Mouse (Mus musculus): ENCODE data around the gene Tent4b.
A peak's percentile ranks its signal among the peaks of the same experiment; 100 is the strongest.
"Not testable (repeated sequence)": the region's sequence is repeated elsewhere in the genome, so short reads cannot be mapped to it uniquely, and the experiment has no call there.

Tent4b gene

DNA sequence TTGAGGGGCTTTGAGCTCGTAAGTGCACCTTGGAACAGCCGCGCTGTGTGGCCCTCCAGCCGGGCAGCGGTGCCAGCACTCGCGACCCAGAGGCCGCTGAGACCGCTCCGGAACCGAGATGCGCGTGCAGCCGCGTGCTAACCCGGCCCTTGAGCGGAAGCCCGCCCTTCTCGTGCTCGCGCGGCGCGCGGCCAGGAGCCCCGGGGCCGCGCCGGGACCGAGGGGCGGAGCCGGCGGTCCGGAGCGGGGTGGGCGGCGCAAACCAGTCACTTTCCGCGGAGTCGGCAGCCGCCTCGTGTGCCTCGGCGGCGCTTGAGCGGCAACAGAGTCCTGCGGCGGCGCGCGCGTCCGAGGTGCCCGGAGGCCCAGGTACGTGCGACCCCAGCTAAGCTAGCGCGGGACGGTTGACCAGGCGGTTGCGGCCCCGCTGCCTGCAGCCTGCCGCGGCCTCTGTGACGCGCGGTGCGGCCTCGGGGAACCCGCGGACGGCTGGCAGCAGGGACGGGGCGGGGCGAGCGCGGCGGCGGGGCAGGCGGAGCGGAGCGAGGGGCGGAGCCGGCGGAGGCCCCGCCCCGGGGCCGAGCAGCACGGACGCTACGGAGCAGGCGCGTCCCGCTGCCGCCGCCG, at the start of gene Tent4b:
TSS of gene Tent4b (plus strand) at position 269 of the 627 bp plus-strand sequence.
- DNase-seq (ENCODE audit: low spot score): peak; percentile 65

DNA sequence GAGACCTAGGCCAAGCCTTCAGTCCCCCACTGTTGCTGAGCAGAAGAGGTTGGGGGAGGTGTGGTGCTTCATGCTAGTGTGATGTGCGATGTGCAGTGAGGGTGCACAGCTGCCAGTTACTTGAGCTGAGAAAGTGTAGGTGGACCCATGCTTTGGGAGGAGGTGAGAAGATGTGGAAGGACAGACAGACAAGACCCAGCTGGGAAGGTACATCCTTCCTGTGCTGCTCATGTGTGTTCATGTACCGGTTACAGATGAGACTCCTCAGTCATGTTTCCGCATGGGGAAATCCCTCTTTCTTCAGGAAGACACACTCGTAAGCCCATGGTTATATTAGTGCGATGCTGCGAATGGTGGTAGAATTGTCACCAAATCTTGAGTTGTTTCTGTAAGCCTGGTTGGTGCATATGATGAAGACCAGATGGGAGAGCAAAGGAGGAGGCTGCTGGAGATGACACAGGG, 48.1 kb upstream of the Tent4b start:
- DNase-seq (ENCODE audit: low spot score): no peak

DNA sequence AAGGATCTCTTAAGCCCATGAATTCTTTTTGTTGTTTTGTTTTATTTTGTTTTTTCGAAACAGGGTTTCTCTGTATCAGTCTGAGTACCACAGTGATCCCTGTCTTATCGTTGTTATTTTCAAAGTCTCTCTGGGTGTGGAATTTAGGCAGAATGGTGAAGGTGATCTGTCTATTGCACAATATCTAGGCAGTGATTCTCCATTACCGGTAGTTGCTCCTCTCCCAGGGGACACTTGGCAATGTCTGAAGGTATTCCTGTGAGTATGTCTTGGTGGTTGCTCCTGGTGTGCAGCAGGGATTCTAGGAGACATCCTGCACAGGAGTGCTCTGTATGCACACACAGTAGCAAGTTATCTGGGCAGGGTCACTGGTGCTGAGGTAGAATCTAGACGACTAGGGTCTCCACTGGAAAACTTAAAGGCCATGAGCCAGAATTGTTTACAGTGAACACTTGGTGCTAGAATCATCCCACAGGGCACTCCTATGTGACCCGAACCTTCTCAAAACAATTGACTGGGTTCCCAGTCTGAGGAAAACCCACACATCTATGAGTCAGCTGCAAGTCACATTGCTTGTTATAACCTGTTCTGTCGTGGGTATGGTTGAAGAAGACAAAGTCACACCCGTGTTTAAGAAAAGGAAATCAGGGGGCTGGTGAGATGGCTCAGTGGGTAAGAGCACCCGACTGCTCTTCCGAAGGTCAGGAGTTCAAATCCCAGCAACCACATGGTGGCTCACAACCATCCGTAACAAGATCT, 38.6 kb upstream of the Tent4b start:
- no peak for DNase-seq (ENCODE audit: low spot score)

DNA sequence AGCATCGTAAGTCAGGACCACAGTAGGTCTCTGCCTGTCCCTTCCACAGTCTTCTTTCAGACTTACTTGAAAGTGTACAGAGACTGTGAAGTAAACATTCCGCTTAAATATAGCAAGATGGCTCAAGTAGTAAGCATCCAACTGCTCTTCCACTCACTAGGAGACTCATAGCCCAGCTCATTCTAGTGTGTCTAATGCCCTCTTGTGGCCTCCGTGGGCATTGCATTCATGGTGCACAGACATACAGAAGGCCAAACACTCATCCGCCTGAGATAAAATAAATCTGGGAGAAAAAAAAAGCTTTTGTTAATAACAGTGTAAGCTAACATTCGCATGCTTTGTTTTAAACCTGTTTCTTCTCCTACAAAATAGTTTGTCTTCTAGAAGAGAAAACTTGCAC, 37.6 kb upstream of the Tent4b start:
- DNase-seq (ENCODE audit: low spot score): no peak

DNA sequence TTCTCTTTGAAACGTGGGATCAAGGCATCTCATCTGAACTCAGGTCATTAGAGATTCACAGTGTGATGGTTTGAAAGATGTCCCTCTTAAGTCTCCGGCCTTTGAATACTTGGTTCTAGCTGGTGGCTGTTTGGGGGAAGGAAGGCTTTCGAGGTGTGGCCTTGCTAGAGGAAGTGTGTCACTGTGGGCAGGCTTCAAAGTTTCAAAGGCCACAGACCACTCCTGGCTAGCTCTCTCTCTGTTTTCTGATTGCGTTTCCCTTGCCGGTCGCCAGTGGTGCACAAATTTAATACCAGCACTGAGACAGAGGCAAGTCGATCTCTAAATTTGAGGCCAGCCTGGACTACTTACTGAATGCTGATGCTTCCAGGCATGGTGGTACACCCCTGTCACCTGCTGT, 23.7 kb upstream of the Tent4b start:
- DNase-seq (ENCODE audit: low spot score): no peak

DNA sequence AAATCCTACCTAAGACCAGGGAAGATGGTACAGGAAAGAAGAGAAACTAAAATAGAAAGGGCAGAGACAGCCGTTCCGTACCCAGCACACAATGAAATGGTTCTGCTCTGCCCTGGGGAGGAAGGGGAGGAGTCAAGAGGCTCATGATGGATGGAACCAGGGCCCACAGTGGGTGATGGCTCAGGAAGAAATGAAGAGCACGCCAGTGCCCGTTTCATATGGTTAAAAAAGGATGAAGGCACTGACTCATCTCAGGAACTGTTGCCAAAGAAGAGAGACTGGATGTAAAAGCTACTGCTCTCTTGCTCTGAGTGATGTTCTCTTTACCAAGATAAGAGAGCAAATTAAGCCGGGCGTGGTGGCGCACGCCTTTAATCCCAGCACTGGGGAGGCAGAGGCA, 21.7 kb upstream of the Tent4b start:
- no peak for DNase-seq (ENCODE audit: low spot score)

DNA sequence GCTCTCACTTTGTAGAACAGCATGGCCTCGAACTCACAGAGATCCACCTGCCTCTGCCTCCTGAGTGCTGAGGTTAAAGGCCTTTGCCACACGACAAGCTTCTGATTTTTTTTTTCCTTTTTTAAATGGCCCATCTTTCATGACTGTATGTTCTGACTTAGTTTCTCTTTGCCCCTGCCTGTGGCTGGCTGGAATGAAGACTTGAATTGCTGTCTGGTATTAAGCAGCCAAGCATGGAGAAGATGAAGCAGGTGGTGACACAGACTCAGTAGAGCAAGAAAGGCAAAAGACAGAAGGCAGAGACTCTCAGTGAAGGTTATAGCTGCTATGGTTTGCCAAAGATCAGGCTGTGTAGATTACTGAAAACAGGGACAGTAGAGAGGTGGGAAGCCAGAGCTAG, 15.9 kb upstream of the Tent4b start:
- DNase-seq (ENCODE audit: low spot score): no peak

DNA sequence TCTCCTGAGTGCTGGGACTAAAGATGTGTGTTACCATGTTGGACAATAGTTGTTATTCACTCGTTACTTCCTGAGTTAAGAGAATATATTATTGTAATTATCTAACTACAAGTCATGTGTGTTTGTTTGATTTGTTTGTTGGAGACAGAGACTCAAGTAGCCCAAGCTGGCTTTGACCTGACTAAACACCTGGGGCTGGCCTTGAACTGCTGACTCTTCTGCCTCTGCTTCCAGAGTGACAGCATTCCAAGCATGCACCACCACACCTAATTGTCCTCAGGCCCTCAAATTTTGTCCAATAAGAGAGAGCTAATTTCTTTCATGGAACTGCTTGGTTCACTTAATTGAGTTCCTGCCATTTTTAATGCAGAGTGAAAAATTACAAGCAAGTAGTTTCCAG, 14.1 kb upstream of the Tent4b start:
- no peak for DNase-seq (ENCODE audit: low spot score)

DNA sequence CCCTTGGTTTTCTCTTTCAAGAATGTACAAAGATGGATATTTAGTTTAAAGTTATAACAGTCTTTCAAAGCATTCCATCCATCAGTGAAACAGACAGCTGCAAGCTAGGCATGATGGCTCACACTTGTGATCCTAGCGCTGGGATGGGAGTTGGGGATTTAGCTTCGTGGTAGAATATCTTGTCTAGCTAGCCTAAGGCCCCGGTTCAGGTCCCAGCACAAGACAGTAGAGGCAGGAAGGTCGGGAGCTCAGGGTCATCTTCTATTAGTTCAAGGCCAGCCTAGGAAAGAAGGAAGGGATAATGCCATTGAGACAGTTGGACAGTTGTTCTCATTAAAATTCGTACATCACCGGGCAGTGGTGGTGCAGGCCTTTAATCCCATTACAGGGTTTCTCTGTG, 13.3 kb upstream of the Tent4b start:
- no peak for DNase-seq (ENCODE audit: low spot score)

DNA sequence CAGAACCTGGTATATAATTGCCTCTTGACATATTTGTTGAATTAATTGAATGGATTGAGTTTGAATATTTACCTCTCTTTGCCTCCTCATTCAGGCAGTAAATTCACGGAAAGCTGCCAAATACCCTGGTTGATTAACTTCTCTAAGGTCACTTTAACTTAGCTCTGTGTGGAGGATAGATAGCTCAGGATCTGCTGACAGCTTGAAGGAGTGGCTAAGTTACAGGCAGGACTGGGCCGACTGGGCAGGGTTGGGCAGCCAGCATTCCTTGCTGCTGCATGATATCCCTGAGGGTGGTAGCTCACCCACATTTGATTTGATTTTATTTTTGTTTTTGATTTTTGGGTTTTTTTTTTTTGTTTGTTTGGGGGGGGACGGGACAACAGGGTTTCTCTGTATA, 1.7 kb upstream of the Tent4b start:
- no peak for DNase-seq (ENCODE audit: low spot score)

DNA sequence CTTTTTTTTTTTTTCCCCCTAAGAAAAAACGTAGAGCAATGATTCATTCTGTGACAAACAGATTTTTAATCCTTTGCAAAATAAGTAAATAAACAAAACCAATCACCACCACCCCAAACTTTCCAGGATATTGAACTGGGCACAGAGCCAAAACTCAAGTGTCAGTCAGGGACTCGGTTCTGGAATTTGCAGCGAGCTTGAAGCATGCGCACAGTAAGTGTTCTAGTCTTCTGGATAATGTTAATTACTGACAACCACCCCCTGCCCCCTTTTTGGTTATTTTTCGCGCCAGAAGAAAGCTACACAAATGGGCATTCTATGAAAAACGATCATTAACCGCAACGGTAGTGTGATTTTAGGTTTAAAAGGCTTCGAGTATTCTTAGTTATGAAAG, 465 bp upstream of the Tent4b start:
- no peak for DNase-seq (ENCODE audit: low spot score)

DNA sequence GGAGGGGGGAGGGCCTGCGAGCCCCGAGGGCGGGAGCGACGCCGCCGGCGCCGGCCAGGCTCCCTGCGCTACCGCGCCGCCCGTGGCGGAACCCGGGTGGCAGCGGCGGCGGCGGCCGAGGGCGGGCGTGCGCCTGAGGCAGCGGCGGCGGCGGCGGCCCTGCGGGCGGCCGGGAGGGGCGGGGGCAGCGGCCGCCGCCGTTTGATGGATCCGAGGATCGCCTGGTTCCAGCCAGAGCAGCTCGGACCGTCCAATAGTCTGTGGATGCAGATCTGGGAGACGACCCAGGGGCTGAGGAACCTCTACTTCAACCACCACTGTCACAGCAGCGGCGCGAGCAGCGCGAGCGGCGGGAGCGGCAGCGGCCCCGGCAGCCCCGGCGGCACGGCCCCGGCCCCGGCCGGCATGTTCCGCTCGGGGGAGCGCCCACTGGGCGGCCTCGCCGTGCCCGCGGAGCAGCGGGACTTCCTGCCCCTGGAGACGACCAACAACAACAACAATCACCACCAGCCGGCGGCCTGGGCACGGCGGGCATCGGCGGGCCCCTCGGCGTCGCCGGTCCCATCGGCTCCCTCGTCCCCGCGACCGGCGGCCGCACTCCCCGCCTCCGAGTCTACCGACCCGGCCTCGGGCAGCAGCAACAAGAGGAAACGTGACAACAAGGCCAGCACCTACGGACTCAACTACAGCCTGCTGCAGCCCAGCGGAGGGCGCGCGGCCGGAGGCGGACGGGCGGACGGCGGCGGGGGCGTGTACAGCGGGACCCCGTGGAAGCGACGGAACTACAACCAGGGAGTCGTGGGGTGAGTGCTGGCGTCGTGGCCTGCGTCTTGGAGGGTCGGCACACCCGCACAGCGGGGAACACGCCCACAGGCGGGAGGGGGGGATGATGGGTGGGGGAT, 938 bp downstream of the Tent4b start:
- no peak for DNase-seq (ENCODE audit: low spot score)

DNA sequence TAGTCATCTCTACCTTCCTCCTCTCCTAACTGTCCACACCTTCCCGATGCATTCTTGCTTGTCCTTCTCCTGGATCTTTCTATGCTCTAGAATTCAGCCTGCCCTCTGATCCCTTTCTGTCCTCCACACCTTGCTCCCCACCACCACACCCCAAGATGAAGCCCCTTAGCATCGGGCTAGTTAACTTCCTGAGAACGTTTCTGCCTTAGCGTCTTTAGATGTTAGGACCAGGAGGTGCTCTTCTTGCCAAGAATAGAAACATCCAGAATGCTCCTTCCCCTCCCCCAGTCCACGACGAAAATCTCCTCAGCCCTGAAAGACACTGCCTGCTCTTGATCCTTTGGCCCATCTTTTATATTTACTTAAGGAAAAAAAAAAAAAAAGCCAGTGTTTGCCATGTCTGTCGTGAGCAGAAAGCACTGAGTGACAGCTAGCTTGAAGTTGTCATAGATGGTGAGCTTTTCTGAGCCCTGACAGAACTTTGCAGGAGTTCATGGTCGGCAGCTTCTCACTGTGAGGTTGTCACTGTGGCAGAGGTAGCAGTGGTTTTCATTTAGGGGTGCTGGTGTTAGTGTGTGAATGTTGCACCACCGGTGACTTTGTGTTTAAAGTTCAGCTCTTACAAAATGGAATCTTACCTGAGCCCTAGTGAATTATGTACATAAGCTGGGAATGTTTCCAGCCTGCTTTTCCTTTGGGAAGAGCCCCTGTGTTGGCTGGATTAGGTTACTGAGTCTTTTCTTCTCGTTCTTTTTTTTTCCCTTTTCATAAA, 1.9 kb downstream of the Tent4b start:
- DNase-seq (ENCODE audit: low spot score): no peak

DNA sequence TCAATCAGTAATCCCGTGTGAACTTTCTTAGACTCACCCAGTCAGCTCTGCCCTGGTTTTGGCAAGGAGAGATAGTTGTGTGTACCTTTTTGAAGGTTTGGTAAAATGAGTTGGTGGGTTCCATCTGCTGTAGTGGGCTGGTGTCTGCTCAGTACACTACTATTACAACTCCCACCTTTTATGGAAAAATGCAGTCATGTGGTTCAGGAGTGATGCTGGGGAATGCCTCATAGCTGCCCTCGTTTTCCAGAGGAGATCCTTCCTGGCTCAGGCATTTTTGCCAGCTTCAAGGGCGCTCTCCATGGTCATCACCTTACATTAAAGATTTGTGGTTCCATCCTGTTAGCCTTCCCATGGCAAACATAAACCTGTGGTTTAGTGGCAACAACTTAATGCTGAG, 2.6 kb downstream of the Tent4b start:
- DNase-seq (ENCODE audit: low spot score): no peak

DNA sequence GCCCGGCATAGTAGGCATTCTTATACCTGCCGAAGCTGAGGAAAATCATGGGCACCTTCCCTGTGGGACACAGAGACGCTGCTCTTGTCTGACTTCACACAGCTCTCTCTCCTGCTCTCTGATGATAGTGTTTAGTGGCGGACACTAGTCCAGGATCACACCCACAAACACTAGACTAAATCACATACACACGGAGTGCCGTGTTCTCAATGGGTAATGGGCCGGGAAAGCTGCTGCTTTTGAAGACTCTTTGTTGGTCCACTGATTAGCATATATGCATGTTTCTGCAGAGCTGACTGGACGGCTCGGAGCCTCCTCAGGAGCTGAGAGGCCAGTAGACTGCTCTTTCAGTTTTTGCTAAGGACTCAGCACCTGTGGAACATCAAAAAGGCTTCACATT, 7.0 kb downstream of the Tent4b start:
- no peak for DNase-seq (ENCODE audit: low spot score)

DNA sequence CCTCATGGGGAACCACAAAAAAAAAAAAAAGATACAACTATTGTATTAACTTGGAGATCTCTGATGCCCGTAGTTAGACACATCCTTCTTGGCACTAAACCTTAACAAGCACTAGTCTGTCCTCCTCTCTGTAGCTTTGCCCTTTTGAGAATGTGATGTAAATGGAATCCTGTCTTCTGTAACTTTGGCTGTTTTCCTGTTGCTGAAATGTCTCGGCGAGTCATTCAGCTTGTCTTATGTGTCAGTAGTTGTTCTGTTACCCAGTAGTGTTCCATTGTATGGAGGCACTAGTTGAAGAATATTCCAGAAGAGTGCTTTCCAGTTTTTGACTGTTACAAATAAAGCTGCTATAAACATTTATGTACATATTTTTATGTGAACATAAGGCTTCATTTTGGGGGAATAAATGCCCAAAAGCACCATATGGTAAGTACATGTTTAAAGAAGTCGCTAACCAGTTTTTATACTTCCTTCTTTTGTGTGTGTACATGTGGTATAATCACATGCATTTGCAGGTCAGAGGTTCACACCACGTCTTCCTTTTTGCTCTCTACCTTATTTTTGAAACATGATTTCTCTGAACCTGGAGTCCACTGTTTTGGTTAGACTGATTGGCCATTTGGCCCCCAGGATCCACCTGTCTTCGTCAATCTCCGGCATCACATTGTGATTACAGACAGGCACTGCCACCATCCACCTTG, 8.3 kb downstream of the Tent4b start:
- DNase-seq (ENCODE audit: low spot score): no peak

DNA sequence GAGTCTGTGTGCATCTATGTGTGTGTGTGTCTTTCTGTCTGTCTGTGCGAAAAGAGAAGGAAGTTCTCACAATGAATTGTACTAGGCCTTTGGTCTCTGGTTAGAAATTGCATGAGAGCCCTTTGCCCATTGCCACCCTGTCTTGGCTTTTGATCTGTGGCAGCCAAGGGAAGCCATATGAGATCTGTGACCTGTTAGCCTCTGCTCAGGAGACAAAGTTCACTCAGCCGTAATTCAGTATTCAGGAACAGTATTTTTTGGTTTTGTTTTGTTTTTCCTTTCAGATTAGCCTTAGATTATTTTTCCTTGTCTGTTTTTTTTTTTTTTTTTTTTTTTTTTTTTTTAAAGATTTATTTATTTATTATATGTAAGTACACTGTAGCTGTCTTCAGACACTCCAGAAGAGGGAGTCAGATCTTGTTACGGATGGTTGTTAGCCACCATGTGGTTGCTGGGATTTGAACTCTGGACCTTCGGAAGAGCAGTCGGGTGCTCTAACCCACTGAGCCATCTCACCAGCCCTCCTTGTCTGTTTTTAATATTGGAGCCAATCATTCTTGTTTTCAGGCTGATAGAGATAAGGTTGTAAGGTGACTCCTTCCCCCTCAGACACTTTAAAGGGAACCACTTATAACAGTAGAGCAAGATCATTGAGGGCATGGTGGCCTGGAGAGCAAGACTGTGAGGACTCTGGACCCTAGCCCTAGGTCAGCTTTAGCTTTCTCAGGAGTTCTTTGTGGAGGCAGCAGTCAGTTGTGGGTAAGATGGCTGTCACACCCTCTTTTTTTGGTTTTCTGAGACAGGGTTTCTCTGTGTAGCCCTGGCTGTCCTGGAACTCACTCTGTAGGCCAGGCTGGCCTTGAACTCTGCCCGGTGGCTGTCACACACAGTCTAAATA, 11.2 kb downstream of the Tent4b start:
- DNase-seq (ENCODE audit: low spot score): not testable (repeated sequence)

DNA sequence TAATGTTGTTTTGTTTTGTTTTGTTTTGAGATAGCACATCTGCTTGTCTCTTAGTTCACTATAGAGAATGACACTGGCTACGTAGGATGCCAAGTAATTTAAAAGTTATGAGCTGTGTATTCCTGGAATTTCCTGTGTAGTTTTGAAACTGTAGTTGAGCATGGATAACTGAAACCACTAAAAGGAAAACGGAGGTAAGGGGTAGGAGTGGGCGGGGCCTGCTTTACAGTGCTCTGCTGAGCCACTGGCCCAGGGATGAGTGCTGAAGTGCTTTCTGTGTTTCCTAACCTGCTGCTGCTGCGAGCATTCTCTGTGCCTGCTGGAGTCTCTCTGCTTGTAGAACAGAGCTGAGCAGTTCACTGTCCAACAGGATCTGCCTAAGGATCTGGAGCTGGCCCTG, 22.3 kb downstream of the Tent4b start:
- no peak for DNase-seq (ENCODE audit: low spot score)

DNA sequence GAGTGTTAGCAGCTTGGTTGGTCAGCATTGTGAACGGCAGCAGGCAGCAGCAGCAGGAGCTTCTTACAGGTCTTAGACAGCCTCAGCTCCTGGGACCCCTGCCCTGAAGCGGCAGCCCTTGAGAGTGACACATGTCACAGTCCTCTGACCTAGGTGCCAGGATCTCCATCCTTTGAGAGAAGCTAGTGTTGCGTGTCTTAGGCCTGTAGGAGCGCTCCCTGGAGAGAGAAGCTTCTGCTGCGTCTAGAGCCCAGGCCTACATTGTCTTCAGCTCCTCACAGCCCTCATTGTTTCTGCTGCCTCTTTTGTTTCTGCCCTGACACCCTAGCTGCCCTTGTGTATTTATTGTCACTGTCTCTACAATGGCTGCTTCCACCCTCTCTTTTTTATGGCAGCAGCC, 26.3 kb downstream of the Tent4b start:
- no peak for DNase-seq (ENCODE audit: low spot score)

DNA sequence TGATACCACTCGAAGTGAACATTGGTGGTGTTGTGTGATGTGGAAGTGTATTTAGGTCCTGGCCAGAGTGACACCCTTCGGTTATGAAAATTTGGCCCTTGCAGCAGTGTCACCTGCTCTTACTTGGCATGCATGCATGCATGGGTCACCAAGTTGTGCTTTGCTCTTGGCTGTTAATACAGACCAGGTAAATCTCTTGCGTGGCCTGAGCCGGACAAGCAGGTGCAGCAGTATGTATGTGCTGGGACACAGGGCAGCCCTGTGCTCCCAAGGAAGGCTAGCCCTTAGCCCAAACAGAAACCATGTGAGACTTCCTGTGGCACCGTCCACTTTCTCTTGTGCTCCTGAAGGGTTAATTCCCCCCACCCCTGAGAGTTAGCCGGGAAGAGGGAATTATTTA, 28.8 kb downstream of the Tent4b start:
- no peak for DNase-seq (ENCODE audit: low spot score)

Measured in urinary bladder, postnatal 10 days (tissue).